Mouse (Mus musculus) right cerebral cortex, adult 2 months (tissue): ENCODE measurements at regions not wholly inside any gene's neighbourhood (a gene's known extent, or its start where the extent isn't known, plus 50 kb on each side); places are given as distances from the start of the nearest gene placed in this dataset.
A peak's percentile ranks its signal among the peaks of the same experiment; 100 is the strongest.

Experiments used
- DNase-seq, 2 experiments: peaks; one replicate each; pipeline ENCODE4 v3.0.0; 2021 to 2022; ENCODE audit warnings: low spot score in 2 of 2

DNA sequence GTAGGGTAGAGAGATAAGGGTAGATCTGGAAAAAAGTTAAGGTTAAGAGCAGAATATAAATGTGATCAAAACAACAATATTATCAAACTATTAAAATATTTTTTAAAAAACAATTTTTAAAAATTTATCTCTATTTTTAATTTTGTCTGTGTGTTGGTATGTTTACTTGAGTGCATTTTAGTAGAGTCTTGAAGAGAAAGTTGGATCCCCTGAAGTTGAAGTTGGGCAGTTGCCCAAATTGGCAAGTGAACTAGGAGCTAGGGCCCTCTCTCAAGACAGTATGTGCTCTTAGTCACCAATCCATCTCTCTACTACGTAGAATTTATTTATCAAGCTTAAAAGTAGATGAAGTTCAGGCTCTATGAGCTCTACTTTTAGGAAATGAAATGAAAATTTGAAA lies 59.9 kb downstream of the Adamts1 start:
- no peak for DNase-seq

DNA sequence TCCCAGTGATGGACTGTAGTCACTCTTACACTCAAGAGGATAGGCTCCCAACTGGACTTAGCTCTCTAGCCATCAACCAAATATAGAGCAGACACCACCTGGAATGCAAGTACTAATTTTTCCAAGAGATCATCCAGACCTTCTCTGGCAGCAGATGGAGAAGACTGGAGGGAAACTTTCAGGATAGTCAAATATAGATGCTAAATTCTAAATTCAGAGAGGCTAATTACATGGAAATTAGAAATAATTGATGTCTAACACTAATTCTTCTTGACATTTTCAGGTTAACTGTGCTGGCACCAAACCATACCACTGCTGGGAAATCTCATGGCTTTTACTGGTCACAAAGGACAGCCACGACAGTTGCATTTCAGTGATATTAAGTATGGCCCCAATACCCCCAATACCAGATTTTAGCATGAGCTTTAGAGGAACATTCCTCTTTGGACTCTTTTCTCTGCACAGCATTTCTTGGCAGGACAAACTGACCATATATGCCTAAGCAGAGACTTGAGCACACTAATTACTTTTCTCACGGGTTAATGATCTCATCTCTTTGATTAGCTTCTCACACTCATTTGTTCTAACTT lies 64.2 kb downstream of the Adamts1 start:
- no peak for DNase-seq

DNA sequence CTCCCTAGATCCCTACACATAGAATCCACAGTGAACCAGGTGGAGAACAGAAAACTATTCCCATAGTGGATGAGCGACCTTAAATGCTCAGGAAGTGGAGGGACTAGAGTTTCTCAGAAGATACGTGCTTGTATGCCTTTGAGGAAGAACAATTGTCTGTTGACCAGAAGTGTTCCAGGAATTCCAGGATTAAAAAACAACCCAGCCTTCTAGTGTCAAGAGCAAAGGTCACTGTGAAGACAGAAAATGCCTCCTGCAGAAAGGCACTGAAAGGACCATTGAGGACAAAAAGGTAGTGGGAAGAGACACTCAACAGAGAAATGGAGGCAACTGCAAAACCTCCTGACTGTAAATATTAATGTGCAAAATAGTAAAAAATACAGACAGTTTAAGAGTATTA lies 74.9 kb downstream of the Adamts1 start:
- no peak for DNase-seq

DNA sequence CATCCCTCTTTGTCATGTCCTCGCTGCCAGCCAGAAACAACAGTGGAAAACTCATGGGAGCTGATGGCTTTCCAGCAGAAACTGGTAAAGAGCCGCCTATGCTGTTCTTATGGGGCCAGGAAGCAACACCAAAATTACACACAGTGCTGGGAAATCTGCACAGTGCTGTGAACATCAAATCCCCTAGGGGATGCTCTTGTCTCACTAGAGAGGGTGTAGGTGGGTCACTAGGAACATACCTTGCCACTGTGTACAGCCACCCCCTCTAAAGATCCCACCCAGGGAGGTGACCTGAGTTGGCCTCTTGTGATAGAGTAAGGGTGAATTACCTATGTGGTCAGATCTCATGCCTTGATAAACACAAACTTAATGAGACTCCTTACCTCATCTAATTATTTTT lies 80.9 kb downstream of the Adamts1 start:
- DNase-seq, result no peak

DNA sequence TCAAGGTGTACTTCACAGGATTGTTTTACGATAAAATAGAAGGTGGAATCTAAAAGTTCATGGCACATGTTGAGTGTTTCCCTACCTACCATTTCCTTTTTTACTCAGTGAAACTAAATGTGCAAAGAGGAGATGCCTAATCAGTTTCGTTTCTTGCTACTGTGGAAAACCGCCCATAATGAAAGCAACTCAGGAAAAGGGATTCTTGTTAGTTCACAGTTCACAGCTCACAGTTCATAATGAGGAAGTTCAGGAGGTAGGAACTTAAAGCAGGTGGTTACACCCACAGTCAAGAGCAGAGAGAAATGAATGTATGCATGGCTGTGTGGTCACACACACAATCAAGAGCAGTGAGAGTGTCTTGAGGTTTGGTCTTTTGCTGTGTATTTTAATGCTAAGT lies 90.6 kb downstream of the Adamts1 start:
- no peak for DNase-seq

DNA sequence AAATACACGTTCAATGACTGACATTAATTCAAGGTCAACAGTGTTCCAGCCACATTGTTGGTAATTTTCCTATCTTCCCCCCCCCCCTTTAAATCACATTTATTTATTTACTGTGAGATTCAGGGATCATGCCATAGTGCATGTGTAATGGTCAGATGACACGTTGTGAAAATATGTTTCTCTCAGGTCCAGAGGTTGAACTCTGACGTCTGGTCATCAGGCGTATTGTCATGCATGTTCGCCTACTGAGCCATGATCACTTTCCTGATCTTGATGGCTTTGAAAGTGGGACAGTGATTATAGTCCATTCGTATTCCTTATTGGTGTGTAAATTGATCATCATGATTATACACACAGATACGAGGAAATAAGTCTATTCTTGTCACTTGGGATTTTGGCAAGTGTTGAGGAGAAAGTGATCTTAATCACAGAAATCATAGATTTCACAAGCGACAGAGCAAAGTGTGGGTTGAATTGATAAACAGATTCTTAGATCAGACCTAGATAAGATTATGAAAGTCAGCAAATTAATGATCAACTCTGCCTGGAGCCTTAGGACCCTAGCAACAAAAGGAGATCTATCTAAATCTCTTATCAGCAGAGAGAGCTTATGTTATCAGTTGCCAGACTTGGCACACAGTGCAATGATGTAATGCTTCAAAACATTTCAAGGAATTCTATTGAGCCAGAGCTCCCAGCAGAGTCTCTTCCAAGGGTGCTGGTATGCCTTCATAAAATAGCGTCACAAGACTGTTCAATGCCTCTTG lies 98.5 kb downstream of the Adamts1 start:
- no peak for DNase-seq

DNA sequence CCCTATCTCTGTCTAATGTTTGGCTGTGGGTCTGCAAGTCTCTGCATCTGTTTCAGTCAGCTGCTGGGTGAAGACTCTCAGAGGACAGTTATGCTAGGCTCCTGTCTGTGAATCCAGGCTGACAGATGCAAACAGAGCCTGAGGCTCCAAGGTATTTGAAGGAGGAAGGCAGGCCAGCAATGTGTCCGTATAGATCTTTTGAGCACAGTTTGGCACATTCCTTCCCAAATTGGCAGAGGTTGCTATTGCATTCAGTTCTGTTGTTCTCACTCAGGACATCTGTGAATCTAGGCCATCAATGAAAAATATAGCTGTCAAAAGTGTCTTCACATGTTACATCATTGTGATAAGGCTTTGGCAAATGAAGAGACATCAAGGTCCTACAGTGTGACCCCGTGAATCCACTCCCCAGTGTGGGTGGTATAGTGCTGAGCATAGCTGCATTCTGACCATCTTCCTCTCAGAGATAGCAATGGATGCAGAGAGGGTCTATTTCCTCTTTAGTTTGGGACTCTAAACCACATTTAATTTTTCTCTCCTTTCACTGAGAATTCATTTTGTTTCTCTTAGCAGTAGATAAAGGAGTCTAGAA lies 99.9 kb downstream of the Adamts1 start:
- DNase-seq, result no peak

DNA sequence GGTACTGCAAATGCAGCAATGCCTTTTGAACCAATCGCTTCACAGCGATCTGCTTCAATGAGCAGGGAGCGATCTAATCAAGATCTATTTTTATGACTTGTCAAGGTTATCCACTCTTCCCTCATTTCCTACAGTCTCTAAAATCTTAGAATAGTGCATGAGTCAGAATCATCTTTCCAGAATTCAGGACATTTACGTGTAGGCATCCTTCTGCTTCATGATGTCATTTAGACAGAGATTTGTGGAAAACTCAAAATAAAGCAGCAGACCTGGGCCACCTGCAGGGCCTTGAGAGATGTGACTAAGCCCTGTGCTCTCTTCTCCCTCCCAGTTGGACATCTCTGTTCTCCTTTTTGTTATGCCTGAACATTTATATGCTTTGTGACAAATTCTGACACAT lies 103.6 kb downstream of the Adamts1 start:
- DNase-seq, result peak in 1 of 2 experiments; percentile 20

DNA sequence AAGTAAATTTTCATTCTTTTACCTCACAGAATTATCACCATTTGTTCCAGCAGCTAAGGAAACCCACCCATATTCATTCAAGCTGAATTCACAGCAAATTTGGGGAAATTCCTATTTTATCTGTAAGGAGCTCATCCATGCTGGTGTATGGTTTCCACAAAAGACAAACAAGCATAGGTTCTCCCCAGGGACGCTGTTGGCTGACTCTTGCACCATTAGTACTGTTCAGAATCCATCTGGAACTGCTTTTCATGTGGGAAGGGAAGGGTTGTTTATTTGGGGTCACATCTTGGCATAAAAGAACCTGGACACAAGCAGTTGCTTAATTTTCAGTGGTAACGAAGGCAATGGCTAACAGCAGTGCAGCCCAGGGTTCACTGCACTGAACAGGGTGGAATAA lies 120.2 kb downstream of the Adamts1 start:
- DNase-seq, result no peak

DNA sequence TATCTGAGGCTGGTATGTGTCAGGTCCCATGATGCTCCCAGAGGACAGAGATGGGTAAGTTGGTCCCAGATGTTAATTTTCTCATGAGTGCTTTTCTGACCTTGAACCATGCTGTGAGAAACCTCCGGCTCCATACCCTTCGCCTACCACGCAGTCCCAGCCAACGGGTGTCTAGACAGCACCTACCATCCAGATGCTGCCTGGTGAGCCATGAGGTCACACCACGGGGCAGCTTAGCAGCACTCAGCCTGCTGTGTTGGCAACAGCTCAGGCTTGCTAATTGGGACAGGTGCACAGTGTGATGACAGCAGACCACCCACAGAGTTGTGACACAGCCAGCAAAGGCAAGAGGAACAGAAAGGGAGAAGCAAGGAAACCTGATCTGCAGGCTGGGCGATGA lies 122.6 kb downstream of the Adamts1 start:
- no peak for DNase-seq

DNA sequence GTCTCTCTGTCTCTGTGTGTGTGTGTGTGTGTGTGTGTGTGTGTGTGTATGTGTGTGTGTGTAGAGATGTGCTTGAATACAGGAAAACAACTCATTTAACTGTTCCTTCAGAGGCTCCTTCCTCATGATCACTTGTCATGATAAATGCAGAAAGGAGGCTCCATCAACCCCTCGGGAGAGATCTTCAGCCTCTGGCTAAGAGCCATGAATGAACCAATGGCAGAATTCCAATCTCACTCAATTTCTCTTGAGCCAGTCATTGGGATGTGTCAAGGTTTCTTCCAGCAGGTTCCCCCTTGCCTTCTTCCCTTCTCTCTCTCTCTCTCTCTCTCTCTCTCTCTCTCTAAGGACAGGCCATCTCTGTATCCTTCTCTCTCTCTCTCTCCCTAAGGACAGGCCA lies 124.1 kb downstream of the Adamts1 start:
- no peak for DNase-seq

DNA sequence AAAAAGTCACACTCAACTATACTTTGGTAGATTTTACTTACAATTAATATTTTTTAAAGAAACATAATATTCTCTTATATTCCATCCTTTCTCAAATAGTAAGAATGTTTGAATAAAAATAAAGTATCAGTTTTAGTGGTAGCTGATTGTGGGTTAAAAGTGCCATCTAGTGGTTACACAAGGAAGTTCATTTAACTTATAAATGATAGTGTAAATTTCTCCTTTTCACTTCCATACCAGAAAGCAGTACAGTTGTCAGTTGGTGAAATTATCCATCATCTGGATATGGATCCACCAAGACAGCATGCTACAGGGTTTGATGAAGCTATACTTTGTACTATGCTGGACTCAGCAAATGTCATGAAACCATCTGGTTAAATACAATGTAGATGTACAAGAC lies 124.7 kb downstream of the Adamts1 start:
- DNase-seq, result no peak

DNA sequence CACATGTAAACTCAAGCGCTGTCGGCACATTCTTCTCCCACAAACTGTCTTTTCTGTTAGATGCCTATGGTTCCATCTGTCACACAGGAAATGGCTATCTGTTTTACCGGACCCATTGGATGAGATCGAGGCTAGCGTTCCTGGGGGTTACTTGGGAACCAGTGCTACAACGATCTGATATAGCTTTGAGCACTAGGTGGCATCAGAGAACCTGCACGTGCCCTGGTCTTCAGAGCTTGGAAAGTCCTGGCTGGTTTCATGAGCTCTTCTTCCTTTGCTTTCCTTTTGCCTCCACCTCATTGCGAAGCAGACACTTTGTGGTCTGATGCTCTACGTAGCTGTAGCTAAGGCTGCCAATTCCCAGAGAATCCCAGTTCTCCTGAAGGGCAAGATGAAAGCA lies 123.8 kb upstream of the Cyyr1 start:
- DNase-seq, result peak; percentile 45 to 49

DNA sequence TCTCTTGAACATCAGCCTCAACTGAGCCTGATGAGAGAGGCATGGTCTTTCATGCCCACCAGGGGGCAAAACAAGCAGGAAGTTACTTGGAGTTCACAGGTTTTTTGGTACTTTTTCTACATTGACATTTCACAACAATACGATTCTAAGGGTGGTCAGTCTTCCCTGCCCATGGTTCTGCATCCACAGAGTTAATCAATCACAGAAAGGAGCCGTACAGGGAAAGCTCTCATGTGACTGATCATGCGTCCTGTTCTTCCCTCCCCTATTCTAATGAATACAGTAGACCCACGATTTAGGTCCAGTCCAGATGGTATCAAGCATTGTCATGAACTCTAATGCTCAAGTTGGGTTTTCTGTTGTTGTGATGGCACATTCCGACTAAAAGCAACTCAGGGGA lies 115.6 kb upstream of the Cyyr1 start:
- no peak for DNase-seq

DNA sequence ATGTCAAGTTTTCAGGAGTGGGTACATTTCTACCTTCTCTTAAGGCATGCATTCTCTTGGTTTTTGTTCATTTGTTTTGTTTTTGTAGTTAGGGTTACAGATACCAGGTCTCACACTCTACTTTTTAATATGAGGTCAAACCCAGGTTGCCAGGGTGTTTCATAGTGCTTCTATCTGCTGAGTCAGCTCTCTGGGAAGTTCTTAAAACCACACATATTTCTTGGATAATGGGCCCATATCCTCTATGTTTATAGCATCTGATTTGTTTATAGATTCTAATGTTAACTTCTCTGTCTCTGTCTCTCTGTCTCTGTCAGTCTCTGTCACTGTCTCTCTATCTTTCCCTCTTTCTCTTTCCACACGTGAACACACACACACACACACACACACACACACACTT lies 114.6 kb upstream of the Cyyr1 start:
- no peak for DNase-seq

DNA sequence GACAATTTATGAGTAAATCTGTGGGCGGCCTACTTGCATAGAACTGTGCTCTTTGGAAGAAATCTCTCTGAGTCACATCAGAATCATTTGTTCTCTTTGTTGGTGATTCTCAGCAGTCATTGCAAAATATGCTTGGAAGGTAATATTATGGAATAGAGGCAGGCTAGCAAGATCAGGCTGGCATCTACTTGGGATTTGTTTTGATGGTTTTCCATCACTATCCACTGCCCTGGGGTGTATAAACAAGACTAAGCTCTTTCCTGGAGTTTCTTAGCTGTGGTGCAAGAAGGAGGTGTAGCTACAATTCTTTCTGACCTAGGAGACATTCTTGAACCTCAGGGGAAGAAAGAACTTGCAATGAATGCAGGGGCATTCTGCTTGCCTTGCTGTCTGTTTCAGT lies 96.3 kb upstream of the Cyyr1 start:
- no peak for DNase-seq

DNA sequence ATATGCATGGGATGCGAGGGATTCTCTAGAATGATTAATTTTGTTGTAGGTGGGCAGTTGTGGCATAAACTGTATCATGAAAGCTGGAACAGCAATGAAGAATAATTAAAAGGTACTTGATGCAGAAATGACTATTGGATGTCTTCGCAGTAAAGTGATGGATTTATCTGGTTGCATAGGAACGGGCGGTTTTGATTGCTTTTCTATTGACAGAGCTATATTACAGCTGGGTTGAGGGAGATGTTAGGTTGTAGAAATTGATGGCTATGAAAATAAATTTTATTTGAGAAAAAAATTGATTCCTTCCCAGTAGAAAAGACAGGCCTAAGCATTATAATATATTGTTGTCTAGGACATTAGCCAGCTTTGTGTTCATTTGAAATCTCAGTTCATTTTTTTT lies 87.8 kb upstream of the Cyyr1 start:
- DNase-seq, result no peak

DNA sequence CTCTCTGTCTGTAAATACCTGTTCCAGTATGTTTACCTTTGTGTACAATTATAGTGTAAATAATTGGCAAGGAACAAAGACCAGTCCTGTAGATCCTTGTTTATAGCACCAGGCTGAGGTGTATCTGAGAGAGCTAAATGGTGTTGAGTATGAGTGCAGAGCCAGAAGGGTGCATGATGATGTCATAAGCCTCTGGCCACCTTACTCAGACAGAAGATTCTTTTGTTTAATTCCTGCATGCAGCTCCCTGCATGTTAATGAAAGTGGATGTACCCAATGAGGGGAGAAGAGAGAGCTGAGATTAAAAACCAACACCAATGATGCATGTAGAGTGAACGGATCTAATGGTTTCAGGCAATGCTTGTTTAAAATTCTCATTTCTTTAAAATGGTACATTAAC lies 83.9 kb upstream of the Cyyr1 start:
- DNase-seq, result no peak

DNA sequence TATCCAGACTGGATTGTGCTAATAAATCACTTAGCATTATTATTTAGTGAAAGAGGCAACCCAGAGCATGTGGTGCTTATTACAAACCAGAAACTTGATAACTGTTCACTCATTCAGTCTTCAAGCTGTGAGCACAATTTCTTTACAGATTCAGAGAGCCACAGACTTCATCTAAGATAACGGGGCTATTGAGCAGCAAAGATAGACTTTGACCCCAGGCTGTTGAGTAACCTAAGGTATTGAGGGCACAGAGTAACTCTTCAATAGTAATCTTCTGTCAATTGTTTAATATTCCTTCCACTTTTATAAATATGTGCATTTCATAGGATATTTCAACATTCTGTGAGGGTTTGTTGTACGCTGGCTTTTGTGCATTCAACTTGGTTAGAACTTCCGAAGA lies 76.5 kb upstream of the Cyyr1 start:
- DNase-seq, result no peak

DNA sequence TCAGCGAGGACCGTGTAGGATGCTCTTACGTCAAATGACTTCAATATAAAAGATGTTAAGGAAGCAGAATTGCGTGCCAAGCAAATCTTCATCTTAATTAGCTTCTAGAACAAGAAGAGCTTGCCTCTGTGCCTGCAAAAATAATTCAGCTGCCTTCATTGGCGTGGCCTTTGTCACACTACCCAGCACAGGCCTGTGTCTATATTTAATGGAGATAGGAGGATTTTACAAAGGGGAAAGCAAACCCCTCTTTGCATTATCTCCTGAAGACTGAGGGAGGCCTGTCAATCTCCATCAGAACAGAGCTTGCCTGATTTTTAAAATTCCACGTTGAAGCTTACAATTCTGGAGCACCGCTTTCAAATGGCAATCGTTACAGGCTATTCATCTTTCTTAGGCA lies 71.3 kb upstream of the Cyyr1 start:
- DNase-seq, result no peak

DNA sequence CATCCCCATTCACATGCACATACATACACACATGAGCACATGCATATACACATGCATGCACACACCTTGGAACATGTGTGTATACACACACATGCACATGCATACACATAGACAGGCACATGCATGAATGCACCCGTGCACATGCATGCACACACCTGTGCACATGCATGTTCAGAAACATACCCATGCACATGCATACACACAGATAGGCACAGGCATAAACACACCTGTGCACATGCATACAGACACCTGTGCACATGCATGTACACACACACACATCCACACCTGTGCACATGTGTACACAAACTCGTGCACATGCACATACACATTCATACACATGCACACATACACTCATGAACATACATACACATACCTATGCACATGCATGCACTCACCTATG lies 50.9 kb upstream of the Cyyr1 start:
- DNase-seq, result no peak
